Mouse (Mus musculus) midbrain, embryonic 14.5 days (tissue): ENCODE measurements around the gene Rmdn3. TPM values are rescaled to one million over a fixed set of nuclear protein-coding genes. Genes with fewer than 3 reads are reported as not detected.

Source experiments
- ATAC-seq: fragments of 200-750 bp; cut with Nextera tagmentation; 2 replicates; pipeline ENCODE4 v1.8.0; 2017; ENCODE audit warnings: moderate number of reproducible peaks, moderate library complexity; ENCODE audit not compliant: low FRiP score, low TSS enrichment
- DNase-seq: peaks from one replicate; pipeline ENCODE4 v3.0.0-alpha.2; 2015
- H3K27ac ChIP-seq: fragments of 300-500 bp; sonication (generic); replicated peaks from 2 replicates; pipeline ENCODE4 v1.5.1; 2014; ENCODE audit warnings: mild to moderate bottlenecking, low read depth, low read length, moderate library complexity
- H3K27me3 ChIP-seq: fragments of 300-500 bp; sonication (generic); 2 replicates; pipeline ENCODE4 v1.6.1; 2014; ENCODE audit warnings: low read length, control low read depth, mixed read lengths; ENCODE audit not compliant: control insufficient read depth, insufficient read depth
- H3K36me3 ChIP-seq: fragments of 300-500 bp; sonication (generic); 2 replicates; pipeline ENCODE4 v1.6.1; 2014; ENCODE audit warnings: low read length, control low read depth; ENCODE audit not compliant: control insufficient read depth, insufficient read depth
- H3K4me1 ChIP-seq: fragments of 300-500 bp; sonication (generic); 2 replicates; pipeline ENCODE4 v1.6.1; 2014; ENCODE audit warnings: mild to moderate bottlenecking, antibody characterized with exemption, low read length, control low read depth; ENCODE audit not compliant: control insufficient read depth, insufficient read depth
- H3K4me2 ChIP-seq: fragments of 300-500 bp; sonication (generic); 2 replicates; pipeline ENCODE4 v1.6.1; 2014; ENCODE audit warnings: mild to moderate bottlenecking, low read length, moderate library complexity
- H3K4me3 ChIP-seq: fragments of 300-500 bp; sonication (generic); replicated peaks from 2 replicates; pipeline ENCODE4 v1.5.1; 2014; ENCODE audit warnings: low read depth, low read length
- H3K9ac ChIP-seq: fragments of 300-500 bp; sonication (generic); replicated peaks from 2 replicates; pipeline ENCODE4 v1.6.1; 2014; ENCODE audit warnings: mild to moderate bottlenecking, low read length, moderate library complexity
- H3K9me3 ChIP-seq: fragments of 300-500 bp; sonication (generic); 2 replicates; pipeline ENCODE4 v1.6.1; 2016; ENCODE audit warnings: low read length, control low read depth, mixed read lengths; ENCODE audit not compliant: control insufficient read depth
- WGBS: fragments of 180-500 bp; shearing (Covaris S2); extraction: QIAGEN DNeasy Blood & Tissue Kit; methylation state at CpG from one replicate; pipeline ENCODE4 v1.1.7; 2014; 5-methylcytosine and 5-hydroxymethylcytosine counted together
- polyA plus RNA-seq: library from polyadenylated mRNA; unstranded; fragments of >200 nt; fragmentation: Nextera tagmentation; extraction: Ambion mirVana; gene quantifications from 2 replicates; pipeline ENCODE4 v1.2.1, GENCODE M21; 2014

Gene Rmdn3
- polyA plus RNA-seq, 1 experiment from 2014 or later = 45.7 TPM

DNA sequence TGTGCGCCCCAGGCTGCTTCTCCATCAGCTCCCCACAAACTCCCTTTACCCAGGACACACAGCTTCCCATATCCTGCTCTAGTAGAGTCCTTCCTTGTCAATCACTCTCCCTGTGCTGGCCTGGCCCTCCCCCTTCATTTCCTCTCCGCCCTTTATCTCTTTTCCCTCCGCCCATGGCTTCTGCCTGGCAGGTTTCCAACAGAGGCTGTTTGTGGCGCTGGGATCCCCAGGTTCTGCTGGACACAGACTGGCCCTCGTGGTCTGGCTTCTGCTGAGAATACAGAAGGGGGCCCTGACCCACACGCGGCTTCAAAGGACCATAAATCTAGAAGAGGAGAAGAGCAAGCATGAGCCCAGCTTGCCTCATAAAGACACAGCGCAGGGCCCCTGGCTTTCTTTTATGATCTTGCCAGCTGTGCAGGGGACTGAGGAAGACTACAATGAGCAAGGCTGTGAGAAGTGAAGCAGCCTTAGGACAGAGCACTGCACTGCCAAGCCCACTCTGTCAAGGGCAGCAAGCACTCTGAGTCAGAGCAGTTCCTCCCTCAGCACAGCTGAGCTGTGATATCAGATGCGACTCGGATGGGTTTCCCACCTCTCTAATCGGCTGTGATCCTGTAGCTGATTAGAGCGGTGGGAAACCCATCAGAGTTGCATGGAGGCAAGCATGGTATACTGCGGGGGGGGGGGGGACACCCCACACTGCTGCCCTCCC is 16.2 kb upstream of the Rmdn3 start:
- Histone ChIP-seq H3K4me3 (no peak overlapping the region), H3K36me3 (peaks cover 14% of the 10 kb centered on the region), H3K27me3 (0 out of 2 replicates have a peak, but pooled peaks cover under 1% of the 10 kb centered on the region), H3K4me2 (peak overlapping the region; percentile 30), H3K4me1 (0 out of 2 replicates have a peak, but pooled peaks cover 7% of the 10 kb centered on the region), H3K9ac (peak overlapping the region; percentile 14; the same call in 1 of the 2 replicates), H3K9me3 (no peaks in the 10 kb centered on the region), H3K27ac (peak overlapping the region; percentile 5)
- peak; percentile 71 for DNase-seq
- ATAC-seq = peak; percentile 35; the same call in 1 of the 2 replicates
- 19% methylated on average over 13 of the region's 13 CpGs for WGBS

DNA sequence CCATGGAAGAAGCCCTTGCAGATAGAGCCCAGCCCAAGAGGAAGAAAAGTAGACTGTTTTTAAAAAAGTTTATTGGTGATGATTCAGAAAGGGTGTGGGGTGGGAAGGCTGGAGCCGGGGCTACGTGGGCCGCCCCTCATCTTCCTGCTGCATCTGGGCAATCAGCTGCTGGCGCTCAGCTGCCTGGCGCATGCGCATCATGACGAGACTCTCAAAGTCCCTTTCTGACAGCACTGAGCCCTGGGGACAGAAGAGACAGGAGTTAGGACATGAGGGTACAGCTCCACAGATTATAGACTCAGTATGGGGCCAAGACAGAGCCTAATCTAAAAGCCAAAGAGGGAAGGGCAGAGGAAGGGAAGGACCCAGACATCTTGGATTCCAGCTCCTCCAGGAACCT is 15.6 kb upstream of the Rmdn3 start:
- Histone ChIP-seq H3K36me3 (peaks cover 12% of the 10 kb centered on the region; the same call in 1 of the 2 replicates), H3K27ac (peak overlapping the region; percentile 5; the same call in 1 of the 2 replicates), H3K9me3 (no peaks in the 10 kb centered on the region), H3K27me3 (0 out of 2 replicates have a peak, but pooled peaks cover 5% of the 10 kb centered on the region), H3K4me1 (peaks cover 12% of the 10 kb centered on the region; the same call in 1 of the 2 replicates), H3K4me2 (no peak overlapping the region; the same call in 1 of the 2 replicates), H3K4me3 (no peak overlapping the region), H3K9ac (no peak overlapping the region)
- DNase-seq (no peak), ATAC-seq (no peak)
- 83% methylated on average over 7 of the region's 7 CpGs for WGBS

DNA sequence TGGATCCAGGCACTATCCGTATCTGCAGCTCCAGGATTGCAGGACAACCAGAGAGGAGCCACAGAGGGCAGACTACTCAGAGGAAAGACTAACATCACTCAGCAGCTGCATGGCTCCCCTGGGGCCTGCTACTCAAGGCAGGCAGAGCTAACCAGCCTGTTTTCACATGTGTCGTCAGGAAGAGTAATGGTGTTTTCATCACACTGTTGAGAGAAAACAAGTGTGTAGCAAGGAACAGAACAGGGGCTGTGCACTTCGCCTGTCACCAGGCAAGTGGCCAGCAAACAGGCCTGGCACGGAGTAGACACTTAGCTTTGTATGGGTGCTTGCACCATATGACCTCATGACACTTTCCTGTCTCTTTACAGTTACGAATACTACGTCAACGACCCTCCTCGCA is 14.7 kb upstream of the Rmdn3 start:
- DNase-seq (no peak), ATAC-seq (no peak)
- WGBS = 84% methylated on average over 8 of the region's 8 CpGs
- Histone ChIP-seq H3K27me3 (peaks cover 11% of the 10 kb centered on the region; the same call in 1 of the 2 replicates), H3K4me3 (no peak overlapping the region), H3K4me2 (no peak overlapping the region), H3K27ac (no peak overlapping the region), H3K36me3 (peaks cover 4% of the 10 kb centered on the region; the same call in 1 of the 2 replicates), H3K4me1 (peaks cover 19% of the 10 kb centered on the region), H3K9me3 (no peaks in the 10 kb centered on the region), H3K9ac (no peak overlapping the region)

DNA sequence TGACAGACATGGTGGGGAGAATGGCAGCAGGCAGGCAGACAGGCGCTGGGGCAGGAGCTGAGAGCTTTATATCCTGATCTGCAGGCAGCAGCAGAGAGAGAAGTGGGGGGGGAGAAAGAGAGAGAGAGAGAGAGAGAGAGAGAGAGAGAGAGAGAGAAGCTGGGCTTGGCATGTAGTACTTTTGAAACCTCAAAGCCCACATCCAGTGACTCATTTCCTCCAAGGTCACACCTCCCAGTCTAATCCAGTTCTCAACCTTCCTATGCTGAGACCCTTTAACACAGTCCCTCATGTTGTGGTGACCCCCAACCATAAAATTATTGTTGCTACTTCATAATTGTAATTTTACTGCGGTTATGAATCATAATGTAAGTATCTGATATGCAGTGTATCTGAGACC is 13.4 kb upstream of the Rmdn3 start:
- DNase-seq (no peak), ATAC-seq (no peak)
- Histone ChIP-seq H3K9me3 (no peaks in the 10 kb centered on the region), H3K27ac (no peak overlapping the region), H3K4me3 (no peak overlapping the region), H3K9ac (no peak overlapping the region), H3K4me1 (peaks cover 19% of the 10 kb centered on the region), H3K4me2 (no peak overlapping the region), H3K27me3 (peaks cover 21% of the 10 kb centered on the region), H3K36me3 (0 out of 2 replicates have a peak, but pooled peaks cover 3% of the 10 kb centered on the region)
- 80% methylated on average over 2 of the region's 2 CpGs for WGBS

DNA sequence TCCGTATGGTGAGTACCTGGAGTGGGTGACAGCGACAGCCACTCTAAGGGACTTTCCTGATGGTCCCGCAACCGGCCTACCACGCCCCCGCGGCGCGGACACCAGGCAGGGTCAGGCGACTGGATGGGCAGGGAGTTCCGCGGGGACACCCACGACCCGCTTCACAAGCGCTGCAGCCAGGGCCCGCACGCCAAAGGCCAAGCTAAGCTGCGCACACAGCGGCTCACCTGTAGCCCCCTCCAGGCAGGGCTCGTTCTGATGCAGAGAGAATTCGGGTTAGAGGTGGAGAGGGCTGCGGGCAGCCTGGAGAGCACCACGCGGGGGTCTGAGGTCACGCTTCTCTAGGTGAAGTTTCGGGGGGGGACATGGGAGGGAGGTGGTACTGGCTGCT is 11.0 kb upstream of the Rmdn3 start:
- DNase-seq (peak; percentile 9), ATAC-seq (peak; percentile 46)
- Histone ChIP-seq H3K9me3 (no peaks in the 10 kb centered on the region), H3K27me3 (peaks cover 21% of the 10 kb centered on the region), H3K4me2 (peak overlapping the region; percentile 99), H3K27ac (no peak overlapping the region), H3K9ac (peak overlapping the region; percentile 45), H3K4me3 (peak overlapping the region; percentile 50), H3K36me3 (0 out of 2 replicates have a peak, but pooled peaks cover 3% of the 10 kb centered on the region), H3K4me1 (peaks cover 17% of the 10 kb centered on the region)
- 2% methylated on average over 26 of the region's 26 CpGs for WGBS

DNA sequence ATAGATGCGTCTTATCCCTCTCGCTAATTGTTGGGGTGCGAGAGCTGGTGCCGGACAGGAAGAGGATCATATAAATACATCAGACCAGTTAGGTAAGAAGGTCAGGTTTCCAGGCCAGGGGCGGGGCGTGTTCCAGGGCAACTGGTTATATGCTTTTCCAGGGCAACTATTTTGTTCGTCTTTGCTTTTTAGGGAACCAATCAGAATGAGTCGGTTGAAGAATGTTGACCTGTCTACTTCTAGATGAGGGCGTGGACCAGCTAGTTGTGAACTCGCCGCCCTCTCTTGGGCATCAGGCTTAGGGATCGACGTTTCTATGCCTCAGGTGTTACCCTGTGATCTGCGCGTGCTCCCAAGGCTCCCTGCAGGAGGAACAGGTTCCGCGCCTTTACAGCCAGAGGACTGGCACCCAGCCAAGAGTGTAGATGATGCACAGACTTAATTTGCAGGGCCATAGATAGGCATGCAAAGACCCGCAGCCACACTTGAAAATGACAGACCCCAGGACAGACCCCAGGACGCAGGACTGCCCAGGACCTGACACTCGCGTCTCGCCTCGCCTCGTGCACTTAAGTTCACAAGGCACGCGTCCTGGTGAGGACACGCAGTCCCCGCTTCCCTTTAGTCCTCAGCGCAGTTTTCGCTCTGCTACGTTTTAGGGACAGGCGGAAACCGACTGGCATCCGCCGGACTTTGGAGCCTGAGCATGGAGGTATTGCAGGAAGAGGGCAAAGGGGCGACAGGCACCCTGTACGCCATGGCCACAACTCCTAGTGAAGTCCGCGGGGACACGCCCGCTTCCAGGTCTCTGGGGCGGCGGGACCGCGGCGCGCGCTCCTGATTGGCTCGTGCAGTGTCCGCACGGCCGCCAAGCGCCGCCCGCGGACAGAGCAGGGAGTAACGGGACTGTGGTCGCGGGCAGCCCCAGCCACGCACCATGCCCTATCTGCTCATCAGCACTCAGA is 10.3 kb upstream of the Rmdn3 start, which contains the start of gene Gchfr:
Gchfr (plus strand) TSS at position 873 of the 965 bp plus-strand sequence.
- Histone ChIP-seq H3K9me3 (no peaks in the 10 kb centered on the region), H3K27ac (no peak within 1 kb of the TSS), H3K4me1 (peaks cover 12% of the 10 kb centered on the region), H3K9ac (peak within 1 kb of the TSS; percentile 45), H3K36me3 (0 out of 2 replicates have a peak, but pooled peaks cover 3% of the 10 kb centered on the region), H3K4me3 (peak within 1 kb of the TSS; percentile 50), H3K4me2 (peak within 1 kb of the TSS; percentile 99), H3K27me3 (peaks cover 21% of the 10 kb centered on the region)
- DNase-seq (peak; percentile 82), ATAC-seq (peak; percentile 67)
- WGBS = under 1% methylated on average over 60 of the region's 60 CpGs

DNA sequence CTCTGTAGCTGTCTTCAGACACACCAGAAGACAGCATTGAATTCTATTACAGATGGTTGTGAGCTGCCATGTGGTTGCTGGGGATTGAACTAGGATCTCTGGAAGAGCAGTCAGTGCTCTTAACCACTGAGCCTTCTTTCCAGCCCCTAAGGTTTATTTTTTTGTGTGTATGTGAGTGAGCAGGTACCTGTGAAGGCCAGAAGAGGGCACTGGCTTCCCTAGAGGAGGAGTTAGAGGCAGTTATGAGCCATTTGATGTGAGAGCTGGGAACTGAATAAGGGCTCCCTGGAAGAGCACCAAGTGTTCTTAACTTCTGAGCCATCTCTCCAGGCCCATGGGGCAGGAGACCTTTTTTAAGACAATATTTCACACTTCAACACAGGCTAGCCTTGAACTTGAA is 8.6 kb upstream of the Rmdn3 start:
- peaks cover 21% of the 10 kb centered on the region for H3K27me3 ChIP-seq
- no peaks in the 10 kb centered on the region for H3K9me3 ChIP-seq
- ATAC-seq = no peak

DNA sequence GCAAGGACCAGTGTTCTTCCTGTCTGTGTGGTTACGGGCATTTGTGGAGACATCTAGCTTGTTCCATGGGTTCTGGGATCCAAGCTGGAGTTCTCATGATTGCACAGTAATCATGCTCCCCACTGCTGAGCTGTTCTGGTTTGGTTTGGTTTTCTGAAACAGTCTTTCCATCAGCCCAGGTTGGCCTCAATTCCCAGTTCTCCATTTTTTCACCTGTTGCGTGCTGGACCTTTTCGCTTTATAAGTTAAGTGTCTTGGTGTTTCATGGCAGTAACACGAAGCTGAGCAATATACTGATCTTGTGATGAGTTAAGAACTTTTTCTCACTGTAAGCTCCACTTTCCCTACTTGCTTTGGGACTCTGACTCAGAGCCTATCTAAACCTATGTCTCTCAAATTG is 7.2 kb upstream of the Rmdn3 start:
- Histone ChIP-seq H3K4me3 (no peak overlapping the region), H3K27me3 (peaks cover 21% of the 10 kb centered on the region), H3K9me3 (no peaks in the 10 kb centered on the region), H3K9ac (no peak overlapping the region), H3K4me1 (peaks cover 12% of the 10 kb centered on the region), H3K36me3 (no peaks in the 10 kb centered on the region), H3K27ac (no peak overlapping the region), H3K4me2 (no peak overlapping the region)
- ATAC-seq (no peak), DNase-seq (no peak)
- WGBS = 88% methylated on average over 4 of the region's 4 CpGs

More for the DNA sequence above, 8.6 kb upstream of the Rmdn3 start:
- no peak overlapping the region for H3K27ac ChIP-seq
- no peak for DNase-seq
- H3K9ac ChIP-seq = no peak overlapping the region
- H3K4me2 ChIP-seq = no peak overlapping the region
- H3K4me3 ChIP-seq = no peak overlapping the region
- no peaks in the 10 kb centered on the region for H3K36me3 ChIP-seq
- H3K4me1 ChIP-seq = peaks cover 12% of the 10 kb centered on the region
